Mouse (Mus musculus): ENCODE data around the gene Tlcd1. TPM values are rescaled to one million over a fixed set of nuclear protein-coding genes. Genes with fewer than 3 reads are reported as not detected.

The Tlcd1 gene
- total and polyA plus RNA-seq, 2 experiments: 50.7 to 61.5 TPM

DNA sequence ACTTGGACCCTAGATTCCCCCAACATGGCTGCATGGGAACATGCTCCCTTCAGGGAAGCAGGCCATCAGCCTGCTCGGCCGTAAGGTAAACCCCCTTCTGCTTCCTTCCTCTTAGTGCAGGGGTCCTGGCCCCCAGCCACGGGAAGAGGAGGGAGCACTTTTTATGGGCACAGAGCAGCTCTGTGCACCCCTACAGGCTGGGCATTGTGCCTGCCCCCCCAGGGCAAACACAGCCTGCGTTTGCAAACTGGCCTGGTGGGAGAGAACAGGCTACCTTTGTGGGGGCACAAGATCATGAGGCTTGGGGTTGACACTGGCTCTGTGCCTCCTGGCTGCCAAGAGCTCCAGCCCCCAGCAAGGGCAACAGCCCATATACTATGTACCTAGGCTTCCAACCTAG, 14.5 kb upstream of the Tlcd1 start:
- Histone ChIP-seq H3K9ac (ENCODE audit: low read depth, low read length) (peak overlapping the region; percentile 16; the same call in 1 of the 2 replicates), H3K4me3 (ENCODE audit: insufficient read depth, low read depth, low read length) (no peak overlapping the region), H3K36me3 (ENCODE audit: control insufficient read depth, insufficient read depth, low read length) (peaks cover 8% of the 10 kb centered on the region), H3K27ac (replicated peaks; ENCODE audit: insufficient read depth, low read depth, low read length) (0 out of 2 replicates have a peak overlapping the region, but pooled peaks have one; percentile 23), H3K79me2 (ENCODE audit: control insufficient read depth, insufficient read depth, low read length) (peaks cover 41% of the 10 kb centered on the region; the same call in 1 of the 2 replicates), H3K4me1 (ENCODE audit: control insufficient read depth, insufficient read depth, low read length) (peaks cover 23% of the 10 kb centered on the region), H3K27me3 (ENCODE audit: control insufficient read depth, insufficient read depth, low read length) (no peaks in the 10 kb centered on the region)
- TF ChIP-seq POLR2A (IDR thresholded peaks at IDR 0.05; ENCODE audit: extremely low read depth, insufficient read depth, low read length) (no peak), CTCF (IDR thresholded peaks at IDR 0.05; ENCODE audit: low read depth, low read length) (no peak)
- DNase-seq (ENCODE audit: extremely low read depth, low read depth, low spot score): no peak
- WGBS: 45% methylated on average over 4 of the region's 4 CpGs

DNA sequence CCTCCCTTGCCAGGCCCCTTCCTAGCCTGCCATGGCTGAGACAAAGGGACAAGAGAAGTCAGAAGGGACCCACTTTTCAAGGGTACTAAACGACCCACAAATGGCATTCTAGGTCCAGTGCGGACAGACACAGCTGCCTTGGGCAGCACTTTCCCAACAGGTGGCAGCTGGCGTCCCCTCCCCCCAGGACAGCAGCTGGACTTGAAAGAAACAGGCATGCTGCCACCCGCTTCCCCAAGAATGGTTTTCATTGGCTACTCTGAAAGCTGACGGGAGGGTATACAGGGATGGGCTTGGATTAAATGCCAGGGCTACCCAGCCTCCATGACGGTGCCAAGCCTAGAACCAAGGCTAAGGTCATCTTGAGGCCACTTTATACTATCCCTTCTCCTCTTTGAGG, 14.0 kb upstream of the Tlcd1 start:
- Histone ChIP-seq H3K9ac (ENCODE audit: low read depth, low read length) (peak overlapping the region; percentile 16; the same call in 1 of the 2 replicates), H3K79me2 (ENCODE audit: control insufficient read depth, insufficient read depth, low read length) (peaks cover 41% of the 10 kb centered on the region; the same call in 1 of the 2 replicates), H3K4me3 (ENCODE audit: insufficient read depth, low read depth, low read length) (no peak overlapping the region), H3K4me1 (ENCODE audit: control insufficient read depth, insufficient read depth, low read length) (peaks cover 23% of the 10 kb centered on the region), H3K36me3 (ENCODE audit: control insufficient read depth, insufficient read depth, low read length) (peaks cover 8% of the 10 kb centered on the region), H3K27me3 (ENCODE audit: control insufficient read depth, insufficient read depth, low read length) (no peaks in the 10 kb centered on the region), H3K27ac (replicated peaks; ENCODE audit: insufficient read depth, low read depth, low read length) (peak overlapping the region; percentile 98)
- peak; percentile 72 for DNase-seq (ENCODE audit: extremely low read depth, low read depth, low spot score)
- WGBS: 29% methylated on average over 6 of the region's 6 CpGs
- TF ChIP-seq POLR2A (IDR thresholded peaks at IDR 0.05; ENCODE audit: extremely low read depth, insufficient read depth, low read length) (no peak), CTCF (IDR thresholded peaks at IDR 0.05; ENCODE audit: low read depth, low read length) (no peak)

GRCm38 (mm10) chr11:78163045-78163444, 13.5 kb upstream of the Tlcd1 start:
- H3K4me3 ChIP-seq (ENCODE audit: insufficient read depth, low read depth, low read length): no peak overlapping the region
- H3K27me3 ChIP-seq (ENCODE audit: control insufficient read depth, insufficient read depth, low read length): no peaks in the 10 kb centered on the region
- peak overlapping the region; percentile 98 for H3K9ac ChIP-seq (ENCODE audit: low read depth, low read length)
- peaks cover 8% of the 10 kb centered on the region for H3K36me3 ChIP-seq (ENCODE audit: control insufficient read depth, insufficient read depth, low read length)
- 75% methylated on average over 2 of the region's 2 CpGs for WGBS
- H3K4me1 ChIP-seq (ENCODE audit: control insufficient read depth, insufficient read depth, low read length): peaks cover 23% of the 10 kb centered on the region
- no peak for DNase-seq (ENCODE audit: extremely low read depth, low read depth, low spot score)
- H3K27ac ChIP-seq (replicated peaks; ENCODE audit: insufficient read depth, low read depth, low read length): peak overlapping the region; percentile 98; the same call in 1 of the 2 replicates
- H3K79me2 ChIP-seq (ENCODE audit: control insufficient read depth, insufficient read depth, low read length): peaks cover 41% of the 10 kb centered on the region; the same call in 1 of the 2 replicates
- no peak for TF ChIP-seq POLR2A (IDR thresholded peaks at IDR 0.05; ENCODE audit: extremely low read depth, insufficient read depth, low read length)
- TF ChIP-seq CTCF (IDR thresholded peaks at IDR 0.05; ENCODE audit: low read depth, low read length): no peak

GRCm38 (mm10) chr11:78163681-78164603, 12.6 kb upstream of the Tlcd1 start:
- WGBS: 2% methylated on average over 22 of the region's 22 CpGs
- peak overlapping the region; percentile 98 for H3K27ac ChIP-seq (replicated peaks; ENCODE audit: insufficient read depth, low read depth, low read length)
- peak overlapping the region; percentile 98 for H3K9ac ChIP-seq (ENCODE audit: low read depth, low read length)
- peaks cover 41% of the 10 kb centered on the region; the same call in 1 of the 2 replicates for H3K79me2 ChIP-seq (ENCODE audit: control insufficient read depth, insufficient read depth, low read length)
- no peak for TF ChIP-seq CTCF (IDR thresholded peaks at IDR 0.05; ENCODE audit: low read depth, low read length)
- no peak for TF ChIP-seq POLR2A (IDR thresholded peaks at IDR 0.05; ENCODE audit: extremely low read depth, insufficient read depth, low read length)
- peak; percentile 68 for DNase-seq (ENCODE audit: extremely low read depth, low read depth, low spot score)
- H3K4me3 ChIP-seq (ENCODE audit: insufficient read depth, low read depth, low read length): peak overlapping the region; percentile 99
- H3K36me3 ChIP-seq (ENCODE audit: control insufficient read depth, insufficient read depth, low read length): peaks cover under 1% of the 10 kb centered on the region
- peaks cover 20% of the 10 kb centered on the region for H3K4me1 ChIP-seq (ENCODE audit: control insufficient read depth, insufficient read depth, low read length)
- no peaks in the 10 kb centered on the region for H3K27me3 ChIP-seq (ENCODE audit: control insufficient read depth, insufficient read depth, low read length)

GRCm38 (mm10) chr11:78164604-78164923, 11.9 kb upstream of the Tlcd1 start:
- DNase-seq (ENCODE audit: extremely low read depth, low read depth, low spot score): no peak
- 2% methylated on average over 14 of the region's 14 CpGs for WGBS
- H3K9ac ChIP-seq (ENCODE audit: low read depth, low read length): peak overlapping the region; percentile 98
- TF ChIP-seq CTCF (IDR thresholded peaks at IDR 0.05; ENCODE audit: low read depth, low read length): no peak
- TF ChIP-seq POLR2A (IDR thresholded peaks at IDR 0.05; ENCODE audit: extremely low read depth, insufficient read depth, low read length): no peak
- H3K79me2 ChIP-seq (ENCODE audit: control insufficient read depth, insufficient read depth, low read length): peaks cover 41% of the 10 kb centered on the region; the same call in 1 of the 2 replicates
- H3K36me3 ChIP-seq (ENCODE audit: control insufficient read depth, insufficient read depth, low read length): no peaks in the 10 kb centered on the region; the same call in none of the 2 replicates
- peaks cover 20% of the 10 kb centered on the region for H3K4me1 ChIP-seq (ENCODE audit: control insufficient read depth, insufficient read depth, low read length)
- H3K27me3 ChIP-seq (ENCODE audit: control insufficient read depth, insufficient read depth, low read length): no peaks in the 10 kb centered on the region
- H3K27ac ChIP-seq (replicated peaks; ENCODE audit: insufficient read depth, low read depth, low read length): peak overlapping the region; percentile 98
- H3K4me3 ChIP-seq (ENCODE audit: insufficient read depth, low read depth, low read length): peak overlapping the region; percentile 99
